Mouse (Mus musculus): Measurements from ENCODE around the gene Rnf149. TPM values are rescaled to one million over a fixed set of nuclear protein-coding genes. Genes with fewer than 3 reads are reported as not detected.
A peak's percentile ranks its signal among the peaks of the same experiment; 100 is the strongest.

Rnf149 gene
- total RNA-seq, 2 experiments from 2014 or later, result 35.4 to 36.3 TPM

DNA sequence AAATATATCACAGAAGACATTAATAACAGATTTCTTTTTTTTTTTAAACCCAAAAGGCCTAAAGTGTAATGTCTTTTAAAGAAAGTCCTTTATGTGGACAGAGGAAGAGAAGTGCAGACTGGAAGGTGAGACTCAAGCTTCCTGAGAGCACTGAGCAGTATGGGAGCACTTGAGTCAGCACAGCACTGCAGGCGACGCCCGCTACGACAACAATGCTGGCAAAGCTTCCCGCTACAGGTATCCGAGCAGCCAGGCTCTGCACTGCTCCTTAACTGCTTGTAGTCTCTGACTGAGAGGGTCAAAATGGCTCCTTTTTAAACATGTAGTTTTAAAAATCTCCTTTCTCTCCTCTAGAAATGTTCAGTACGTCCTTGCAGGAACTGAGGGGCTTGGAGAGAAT lies 14.0 kb downstream of the Rnf149 start:
- no peak for TF ChIP-seq CTCF (conservative IDR thresholded peaks at IDR 0.05)
- DNase-seq (ENCODE audit: low spot score in 2 of 2), result no peak

DNA sequence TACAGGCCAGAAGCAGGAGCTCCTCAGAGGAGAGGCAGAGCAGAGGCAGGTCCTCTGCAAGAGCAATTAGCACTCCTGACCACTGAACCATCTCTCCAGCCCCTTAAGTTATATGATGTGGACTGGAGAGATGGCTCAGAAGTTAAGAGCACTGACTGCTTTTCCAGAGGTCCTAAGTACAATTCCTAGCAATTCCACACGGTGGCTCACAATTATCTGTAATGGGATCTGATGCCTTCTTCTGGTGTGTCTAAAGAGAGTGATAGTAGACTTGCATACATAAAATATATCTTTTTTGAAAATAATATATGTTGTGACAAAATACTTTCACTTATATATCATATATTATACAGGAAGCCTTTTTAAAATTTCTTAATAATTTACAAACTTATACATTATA lies 15.3 kb downstream of the Rnf149 start:
- TF ChIP-seq CTCF (conservative IDR thresholded peaks at IDR 0.05), result peak; percentile 73
- no peak for DNase-seq (ENCODE audit: low spot score in 2 of 2)
- Histone ChIP-seq H3K27ac (no peak overlapping the region), H3K4me3 (no peak overlapping the region)

More for the DNA sequence above, 14.0 kb downstream of the Rnf149 start:
- Histone ChIP-seq H3K27ac (no peak overlapping the region), H3K4me3 (no peak overlapping the region)

DNA sequence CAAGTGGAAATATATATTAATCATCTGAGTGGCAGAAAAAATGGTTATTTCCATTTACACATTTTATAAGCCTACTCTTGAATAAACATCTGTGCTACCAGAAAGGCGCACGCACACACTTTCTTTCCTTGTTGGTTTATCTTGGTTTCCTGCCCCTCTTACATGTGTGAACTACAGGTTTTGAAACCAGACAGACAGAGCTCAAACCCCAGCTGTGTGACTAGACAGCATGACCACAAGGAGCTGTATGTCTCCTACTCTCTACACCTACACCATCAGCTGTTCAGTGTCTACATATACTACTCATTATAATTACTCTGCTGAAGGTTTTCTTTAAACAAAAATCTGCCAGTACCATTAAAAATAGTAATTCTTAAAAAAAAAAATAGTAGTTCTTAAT lies 18.2 kb downstream of the Rnf149 start:
- no peak for DNase-seq (ENCODE audit: low spot score in 2 of 2)
- H3K4me3 ChIP-seq, result no peak overlapping the region

DNA sequence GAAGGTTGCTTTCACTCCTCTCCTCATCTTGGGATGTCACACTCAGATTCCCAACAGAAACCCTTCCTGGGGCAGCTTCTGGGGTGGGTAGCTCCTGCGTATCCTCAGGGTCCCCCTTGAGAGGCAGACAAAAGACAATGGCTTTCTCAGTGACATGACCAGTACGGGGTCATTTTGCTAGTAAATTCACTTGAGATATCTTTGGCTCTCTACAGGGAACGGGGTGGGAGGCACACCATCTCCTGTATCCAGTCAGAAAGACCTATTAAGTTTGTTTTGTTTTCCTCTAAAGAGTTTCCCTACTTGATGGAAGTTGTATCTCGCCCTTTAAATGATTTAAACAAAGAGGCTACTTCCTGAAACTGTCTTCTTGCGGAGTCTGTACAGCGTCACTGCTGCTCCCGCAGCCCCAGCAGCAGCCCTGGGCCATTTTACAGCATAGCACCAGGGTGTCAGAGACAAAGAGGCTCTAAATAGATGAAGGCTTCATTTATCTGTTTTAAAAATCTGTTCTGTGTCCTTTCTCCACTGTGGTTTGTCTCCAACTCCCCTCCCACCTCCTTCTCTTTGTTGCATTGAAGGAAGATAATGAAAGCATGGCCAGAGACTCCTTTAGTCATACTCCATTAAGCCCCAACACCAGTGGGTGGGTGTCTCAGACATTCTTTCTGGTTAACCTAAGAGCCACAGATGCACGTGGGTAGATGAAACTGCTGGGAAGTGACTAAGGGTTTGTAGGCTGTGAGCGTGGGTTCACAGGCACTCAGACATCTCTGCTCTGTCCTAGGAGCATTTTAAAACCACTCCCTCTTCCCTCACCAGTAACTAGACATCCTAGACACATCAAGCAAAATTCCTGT lies 21.4 kb downstream of the Rnf149 start:
- H3K27ac ChIP-seq, result peak overlapping the region; percentile 62
- no peak overlapping the region for H3K4me3 ChIP-seq
- no peak for TF ChIP-seq CTCF (conservative IDR thresholded peaks at IDR 0.05)
- peak; percentile 45 to 77 for DNase-seq (ENCODE audit: low spot score in 2 of 2)

More for the DNA sequence above, 18.2 kb downstream of the Rnf149 start:
- H3K27ac ChIP-seq, result no peak overlapping the region
- no peak for TF ChIP-seq CTCF (conservative IDR thresholded peaks at IDR 0.05)

DNA sequence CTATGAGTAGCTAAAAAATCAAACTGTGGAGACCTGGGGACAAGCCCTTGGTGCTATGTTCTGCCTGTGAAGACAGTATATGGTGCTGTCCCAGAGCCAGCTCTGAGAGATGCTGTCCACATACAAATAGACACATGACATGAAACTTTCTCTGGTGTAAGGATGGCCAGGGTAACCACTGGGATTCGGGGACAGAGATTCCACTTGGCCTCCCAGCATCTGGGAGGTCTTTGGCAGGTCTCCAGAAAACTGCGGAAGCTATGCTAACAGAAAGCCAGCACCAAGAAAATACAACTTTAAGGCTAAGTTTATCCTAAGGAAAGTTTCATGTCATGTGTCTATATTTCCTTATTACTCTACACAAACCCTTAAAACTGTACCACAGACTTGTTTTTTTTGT lies 27.4 kb downstream of the Rnf149 start:
- no peak for TF ChIP-seq CTCF (conservative IDR thresholded peaks at IDR 0.05)
- H3K27ac ChIP-seq, result no peak overlapping the region
- H3K4me3 ChIP-seq, result no peak overlapping the region
- DNase-seq (ENCODE audit: low spot score in 2 of 2), result no peak

DNA sequence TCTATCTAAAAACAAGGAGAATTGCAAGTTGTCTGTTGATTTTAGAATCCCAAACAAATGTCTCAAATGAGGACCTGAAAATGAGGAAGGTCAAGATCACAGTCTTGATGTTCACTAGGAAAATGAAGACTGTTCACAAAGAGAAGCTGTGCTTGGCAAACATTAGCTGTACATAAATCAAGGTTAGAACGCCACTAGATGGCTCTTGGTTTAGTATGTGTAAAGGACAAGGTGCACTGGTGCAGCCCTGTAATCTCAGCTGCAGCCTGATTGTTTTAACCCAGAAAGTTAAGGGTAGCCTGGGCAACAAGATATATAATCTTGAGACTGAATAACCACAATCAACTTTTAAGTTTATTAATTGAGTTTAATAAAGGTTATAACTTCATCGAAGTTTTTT lies 30.0 kb downstream of the Rnf149 start:
- no peak overlapping the region for H3K27ac ChIP-seq
- no peak for DNase-seq (ENCODE audit: low spot score in 2 of 2)
- H3K4me3 ChIP-seq, result no peak overlapping the region
- peak; percentile 53 for TF ChIP-seq CTCF (conservative IDR thresholded peaks at IDR 0.05)

DNA sequence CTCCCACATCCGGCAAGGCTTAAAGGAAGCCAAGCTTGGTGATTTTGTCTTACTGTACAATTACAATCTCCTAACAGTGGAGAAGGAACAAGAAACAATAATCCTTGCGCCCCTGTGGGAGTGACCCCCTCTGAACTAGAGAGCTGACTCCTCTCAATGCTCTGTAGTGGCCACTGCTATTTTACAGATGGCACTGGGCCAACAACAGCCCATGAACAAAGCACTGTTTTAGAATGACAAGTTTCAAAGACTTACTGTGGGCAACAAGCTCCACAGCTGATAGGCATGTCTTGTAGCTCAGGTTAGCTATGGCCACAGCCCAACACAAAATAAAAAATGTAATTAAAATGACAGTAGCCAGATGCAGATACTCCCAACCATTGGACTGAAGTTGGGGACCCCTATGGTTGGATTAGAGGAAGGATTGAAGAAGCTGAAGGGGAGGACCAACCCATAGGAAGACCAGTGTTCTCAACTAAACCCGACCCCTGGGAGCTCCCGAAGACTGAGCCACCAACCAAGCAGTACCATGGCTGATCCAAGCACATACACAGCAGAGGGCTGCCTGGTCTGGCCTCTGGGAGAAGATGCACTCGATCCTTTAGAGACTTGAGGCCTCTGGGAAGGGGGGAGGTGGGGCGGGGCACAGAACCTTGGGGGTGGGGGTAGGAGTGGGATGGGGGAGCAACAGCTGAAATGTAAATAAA lies 30.9 kb downstream of the Rnf149 start:
- Histone ChIP-seq H3K27ac (no peak overlapping the region), H3K4me3 (no peak overlapping the region)
- DNase-seq (ENCODE audit: low spot score in 2 of 2), result no peak
- TF ChIP-seq CTCF (conservative IDR thresholded peaks at IDR 0.05), result no peak

DNA sequence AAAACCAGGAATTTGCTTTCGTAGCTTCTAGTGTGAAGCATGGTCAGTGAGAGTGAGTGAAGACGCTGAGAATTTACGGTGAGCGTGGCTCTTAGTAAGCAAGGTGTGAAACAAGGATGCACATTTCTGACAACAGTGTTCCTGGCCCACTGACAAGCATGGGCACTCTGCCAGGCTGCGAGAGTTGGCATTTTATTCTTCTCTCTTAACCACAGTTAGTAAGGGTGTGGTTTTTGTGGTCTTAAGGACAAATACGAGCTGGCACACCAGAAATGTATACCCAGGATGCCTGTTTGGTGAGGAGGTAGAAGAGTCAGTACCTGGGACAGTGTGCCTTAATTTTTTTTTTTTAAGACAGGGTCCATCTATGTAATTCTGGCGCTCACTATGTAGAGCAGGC lies 31.6 kb downstream of the Rnf149 start:
- Histone ChIP-seq H3K4me3 (no peak overlapping the region), H3K27ac (no peak overlapping the region)
- DNase-seq (ENCODE audit: low spot score in 2 of 2), result no peak
- TF ChIP-seq CTCF (conservative IDR thresholded peaks at IDR 0.05), result no peak

DNA sequence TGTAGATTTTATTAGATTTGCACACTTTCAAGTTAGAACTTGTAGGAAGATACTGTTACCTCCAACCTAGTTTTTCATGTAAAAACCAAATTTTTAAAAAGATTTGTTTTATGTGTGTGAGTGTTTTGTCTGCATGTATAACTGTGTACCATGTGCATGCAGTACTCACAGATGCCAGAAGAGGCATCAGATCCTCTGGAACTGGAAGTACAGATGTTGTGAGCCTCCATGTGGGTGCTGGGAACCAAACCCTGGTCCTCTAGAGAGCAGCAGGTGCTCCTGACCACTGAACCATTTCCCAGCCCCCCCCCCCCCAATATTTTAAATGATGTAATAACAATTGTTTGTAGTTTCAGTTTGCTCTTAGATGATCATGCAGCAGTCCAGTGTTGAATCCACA lies 36.6 kb downstream of the Rnf149 start:
- DNase-seq (ENCODE audit: low spot score in 2 of 2), result no peak
- Histone ChIP-seq H3K27ac (no peak overlapping the region), H3K4me3 (no peak overlapping the region)
- TF ChIP-seq CTCF (conservative IDR thresholded peaks at IDR 0.05), result peak; percentile 43

DNA sequence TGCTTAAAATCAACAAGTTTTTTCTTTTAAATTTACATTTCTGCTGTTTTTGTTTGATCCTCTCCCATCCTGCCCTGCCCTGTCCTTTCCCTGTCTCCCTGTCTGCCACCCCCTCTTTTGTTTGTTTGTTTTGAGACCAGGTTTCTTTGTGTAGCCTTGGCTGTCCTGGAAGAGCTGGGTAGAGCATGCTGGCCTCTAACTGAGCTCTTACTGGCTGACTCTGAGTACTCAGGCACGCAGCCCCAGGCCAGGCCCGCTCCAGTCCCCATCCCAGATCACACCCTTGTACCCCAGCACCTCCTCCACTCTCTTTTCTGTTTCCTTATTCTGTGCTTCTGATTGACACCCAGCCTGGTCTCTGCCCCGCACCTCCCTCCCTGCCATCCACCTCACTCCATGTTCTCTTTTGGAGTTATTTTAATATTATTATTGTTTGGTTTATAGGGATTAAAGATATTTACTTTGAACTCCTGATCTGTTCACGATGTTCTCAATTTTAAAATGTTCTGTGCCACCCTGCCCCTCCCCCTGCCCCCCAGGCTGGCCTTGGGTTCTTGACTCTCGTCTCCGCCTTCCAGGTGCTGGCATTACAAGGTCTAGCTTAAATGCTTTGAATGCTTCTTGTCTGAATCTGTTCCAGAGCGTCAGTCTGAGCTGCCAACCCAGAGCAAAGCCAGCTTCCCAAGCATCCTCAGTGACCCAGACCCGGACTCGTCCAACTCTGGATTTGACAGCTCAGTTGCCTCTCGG lies 39.4 kb downstream of the Rnf149 start:
- DNase-seq (ENCODE audit: low spot score in 2 of 2), result no peak
- TF ChIP-seq CTCF (conservative IDR thresholded peaks at IDR 0.05), result no peak

DNA sequence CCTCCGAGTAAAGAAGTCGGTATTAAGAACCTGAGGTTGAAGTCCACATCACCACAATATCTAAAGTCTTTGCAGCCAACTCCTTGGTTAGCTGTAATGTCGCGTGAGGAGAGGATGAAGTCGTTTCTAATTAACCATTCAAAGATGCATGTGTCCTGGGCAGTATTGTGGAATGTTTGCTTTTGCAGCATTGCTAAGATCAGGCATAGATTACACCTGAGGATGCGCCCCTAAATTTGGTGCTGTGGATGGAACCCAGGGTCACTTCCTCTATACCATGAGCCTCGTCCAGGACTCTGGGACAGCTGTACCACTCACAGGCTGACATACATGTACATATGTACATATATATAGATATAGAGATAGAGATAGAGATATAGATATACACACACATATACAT lies 40.5 kb downstream of the Rnf149 start:
- TF ChIP-seq CTCF (conservative IDR thresholded peaks at IDR 0.05), result no peak
- Histone ChIP-seq H3K27ac (peak overlapping the region; percentile 93; the same call in 1 of the 2 replicates), H3K4me3 (peak overlapping the region; percentile 99)
- DNase-seq (ENCODE audit: low spot score in 2 of 2), result no peak

More for the DNA sequence above, 39.4 kb downstream of the Rnf149 start:
- H3K27ac ChIP-seq, result no peak overlapping the region
- H3K4me3 ChIP-seq, result no peak overlapping the region

DNA sequence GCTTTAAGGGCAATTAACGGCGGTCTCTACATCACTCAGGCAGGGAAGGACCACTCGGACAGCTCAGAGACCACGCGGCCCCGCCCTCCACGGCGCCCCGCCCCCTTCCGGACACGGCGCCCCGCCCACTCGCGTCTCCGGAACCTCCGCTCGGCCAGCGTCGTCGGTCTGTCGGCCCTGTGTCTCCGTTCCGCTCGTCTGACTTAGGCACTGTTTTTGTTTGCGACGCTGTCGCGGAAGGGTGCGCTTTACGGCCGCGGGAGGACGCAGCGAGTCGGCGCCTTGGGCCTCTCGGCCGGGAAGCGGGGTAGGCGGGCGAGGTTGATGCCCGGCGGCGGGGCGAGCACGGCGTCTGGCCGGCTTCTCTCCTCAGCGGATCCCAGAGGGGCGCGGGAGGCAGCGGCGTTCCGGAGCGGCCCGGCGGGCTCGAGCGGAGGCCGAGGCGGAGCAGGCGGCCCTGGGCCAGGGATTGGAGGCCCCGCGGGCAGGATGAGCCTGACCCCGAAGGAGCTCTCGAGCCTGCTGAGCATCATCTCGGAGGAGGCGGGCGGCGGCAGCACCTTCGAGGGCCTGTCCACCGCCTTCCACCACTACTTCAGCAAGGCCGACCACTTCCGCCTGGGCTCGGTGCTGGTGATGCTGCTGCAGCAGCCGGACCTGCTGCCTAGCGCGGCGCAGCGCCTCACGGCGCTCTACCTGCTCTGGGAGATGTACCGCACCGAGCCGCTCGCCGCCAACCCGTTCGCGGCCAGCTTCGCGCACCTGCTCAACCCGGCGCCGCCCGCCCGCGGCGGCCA lies 41.5 kb downstream of the Rnf149 start:
- Histone ChIP-seq H3K4me3 (peak overlapping the region; percentile 99), H3K27ac (peak overlapping the region; percentile 93)
- TF ChIP-seq CTCF (conservative IDR thresholded peaks at IDR 0.05), result no peak
- DNase-seq (ENCODE audit: low spot score in 2 of 2), result peak; percentile 98 to 99
